Mouse (Mus musculus) liver, embryonic 14.5 days (tissue): ENCODE data around the gene Znrf1. TPM values are rescaled to one million over a fixed set of nuclear protein-coding genes. Genes with fewer than 3 reads are reported as not detected.

Source experiments
- ATAC-seq: fragments of 200-750 bp; cut with Nextera tagmentation; 2 replicates; pipeline ENCODE4 v1.8.0; 2017; ENCODE audit warnings: moderate number of reproducible peaks, mild to moderate bottlenecking, moderate library complexity; ENCODE audit not compliant: insufficient read depth
- DNase-seq, 3 experiments: peaks; one replicate each; pipeline ENCODE4 v3.0.0-alpha.2; 2012 to 2013; ENCODE audit warnings: low read depth in 3 of 3, low spot score in 3 of 3
- H3K27ac ChIP-seq: fragments of 300-500 bp; sonication (generic); 2 replicates; pipeline ENCODE4 v1.5.1; 2014; ENCODE audit warnings: moderate library complexity, mild to moderate bottlenecking, control low read depth, inconsistent platforms
- H3K27me3 ChIP-seq: fragments of 300-500 bp; sonication (generic); 2 replicates; pipeline ENCODE4 v1.6.1; 2014; ENCODE audit warnings: mild to moderate bottlenecking, low read length, moderate library complexity; ENCODE audit not compliant: control insufficient read depth, insufficient read depth
- H3K36me3 ChIP-seq: fragments of 300-500 bp; sonication (generic); replicated peaks from 2 replicates; pipeline ENCODE4 v1.6.1; 2014; ENCODE audit warnings: low read depth; ENCODE audit not compliant: control insufficient read depth, insufficient read depth
- H3K4me1 ChIP-seq, 2 experiments: fragments of 200-500 bp in 1 of 2; fragments of 300-500 bp in 1 of 2; sonication (generic) in 1 of 2; replicated peaks; 2 replicates each; pipeline ENCODE4 v1.6.1; 2012 to 2014; ENCODE audit warnings: antibody characterized with exemption in 1 of 2, inconsistent platforms in 1 of 2, low read length in 1 of 2; ENCODE audit not compliant: control insufficient read depth in 2 of 2, insufficient read depth in 2 of 2
- H3K4me2 ChIP-seq: fragments of 300-500 bp; sonication (generic); 2 replicates; pipeline ENCODE4 v1.6.1; 2014; ENCODE audit warnings: low read depth, mild to moderate bottlenecking, control low read depth, moderate library complexity
- H3K4me3 ChIP-seq, 2 experiments: fragments of 200-500 bp in 1 of 2; fragments of 300-500 bp in 1 of 2; sonication (generic) in 1 of 2; 2 replicates each; pipeline ENCODE4 v1.5.1; 2012 to 2014; ENCODE audit warnings: low read depth in 2 of 2, low read length in 2 of 2, mild to moderate bottlenecking in 2 of 2, control low read depth in 1 of 2, inconsistent platforms in 1 of 2, moderate library complexity in 1 of 2; ENCODE audit not compliant: insufficient read depth in 1 of 2
- H3K9ac ChIP-seq: fragments of 300-500 bp; sonication (generic); replicated peaks from 2 replicates; pipeline ENCODE4 v1.6.1; 2014; ENCODE audit warnings: mild to moderate bottlenecking, control low read depth, moderate library complexity
- H3K9me3 ChIP-seq: fragments of 300-500 bp; sonication (generic); 2 replicates; pipeline ENCODE4 v1.6.1; 2016; ENCODE audit warnings: low read length, mixed read lengths; ENCODE audit not compliant: control insufficient read depth
- CTCF ChIP-seq: IDR thresholded peaks from 2 replicates; pipeline ENCODE4 v1.5.1; 2016; ENCODE audit warnings: antibody characterized with exemption, low read depth, control low read depth
- EP300 ChIP-seq: IDR thresholded peaks from 2 replicates; pipeline ENCODE4 v1.6.1; 2016; ENCODE audit warnings: antibody characterized with exemption, low read depth
- WGBS: fragments of 180-500 bp; shearing (Covaris S2); extraction: QIAGEN DNeasy Blood & Tissue Kit; methylation state at CpG from one replicate; pipeline ENCODE4 v1.1.7; 2014; ENCODE audit not compliant: insufficient replicate concordance; 5-methylcytosine and 5-hydroxymethylcytosine counted together
- polyA plus RNA-seq, 2 experiments: library from polyadenylated mRNA; depleted of rRNA in 1 of 2; stranded (reverse) in 1 of 2; unstranded in 1 of 2; fragments of >200 nt; fragmentation: Nextera tagmentation in 1 of 2; extraction: Ambion mirVana in 1 of 2; gene quantifications; 2 replicates each; pipeline versions ENCODE4 v1.2.1 to v1.2.3; 2012 to 2014

Znrf1 gene
- polyA plus RNA-seq, 2 experiments = 4.4 to 12.6 TPM

DNA sequence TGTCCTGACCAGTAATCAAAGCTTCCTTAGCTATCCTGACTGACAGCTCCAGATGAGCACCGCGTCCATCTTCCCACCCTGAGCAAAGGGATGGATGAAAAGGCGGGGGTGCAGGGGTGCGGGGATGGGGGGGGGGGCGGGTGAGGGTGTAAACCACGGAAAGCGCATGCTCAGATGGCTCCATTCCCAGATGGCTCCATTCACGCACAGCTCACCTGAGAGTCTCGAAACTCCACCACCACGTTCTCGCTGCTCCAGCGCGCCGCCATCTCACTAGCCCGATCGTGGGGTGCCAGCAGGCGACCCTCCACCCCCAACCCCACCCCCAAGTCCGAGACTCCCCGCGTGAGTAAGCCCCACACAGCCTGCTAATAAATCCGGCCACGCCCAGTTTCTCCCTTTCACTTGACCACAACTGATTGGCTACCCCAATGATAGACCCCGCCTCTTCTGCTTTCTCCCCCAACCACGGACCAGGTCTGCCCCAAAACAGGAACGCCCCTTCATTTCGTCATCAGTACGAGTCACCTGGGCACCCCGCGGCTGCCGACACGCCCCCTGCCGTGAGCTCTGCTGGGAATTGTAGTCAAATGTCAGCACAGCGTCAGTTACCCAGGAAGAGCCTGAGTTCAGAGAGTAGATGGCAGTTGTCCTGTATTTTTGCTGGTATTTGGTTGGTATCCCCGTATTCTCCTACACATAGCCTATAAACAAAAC, 14.0 kb upstream of the Znrf1 start, which contains the start of gene Wdr59:
Gene Wdr59, minus strand, starts transcription at position 380 of the 717 bp plus-strand sequence.
- DNase-seq (peak; percentile 97 to 98 (median 98)), ATAC-seq (peak; percentile 100)
- Histone ChIP-seq H3K9me3 (no peaks in the 10 kb centered on the region), H3K4me1 (peaks cover 0 to 14% of the 10 kb centered on the region in 2 experiments; a peak in 3 of 4 replicates), H3K36me3 (no peaks in the 10 kb centered on the region), H3K9ac (peak within 1 kb of the TSS; percentile 60), H3K27me3 (no peaks in the 10 kb centered on the region), H3K4me2 (peak within 1 kb of the TSS; percentile 70), H3K4me3 (peak within 1 kb of the TSS; percentile 61 to 71), H3K27ac (no peak within 1 kb of the TSS)
- TF ChIP-seq CTCF (peak; percentile 50; the same call in 1 of the 2 replicates), EP300 (no peak)
- under 1% methylated on average over 34 of the region's 34 CpGs for WGBS

- H3K4me1 ChIP-seq = peaks cover 0 to 4% of the 10 kb centered on the region in 2 experiments; a peak in 1 of 4 replicates
- H3K27me3 ChIP-seq = no peaks in the 10 kb centered on the region
- DNase-seq (no peak), ATAC-seq (no peak)
- no peak overlapping the region for H3K4me2 ChIP-seq
- H3K27ac ChIP-seq = no peak overlapping the region
- no peaks in the 10 kb centered on the region for H3K9me3 ChIP-seq
- no peaks in the 10 kb centered on the region for H3K36me3 ChIP-seq
- no peak overlapping the region for H3K4me3 ChIP-seq
- TF ChIP-seq CTCF (no peak), EP300 (no peak)
- no peak overlapping the region for H3K9ac ChIP-seq
- 34% methylated on average over 6 of the region's 6 CpGs for WGBS
These were observed 9.4 kb upstream of the Znrf1 start for GRCm38 (mm10) chr8:111526403-111527024.

- no peak for TF ChIP-seq EP300
- H3K27ac ChIP-seq = no peak overlapping the region
- no peak for ATAC-seq
- no peak for DNase-seq
- H3K36me3 ChIP-seq = no peaks in the 10 kb centered on the region
- H3K4me2 ChIP-seq = no peak overlapping the region
- H3K27me3 ChIP-seq = no peaks in the 10 kb centered on the region
- H3K9ac ChIP-seq = no peak overlapping the region
- H3K9me3 ChIP-seq = no peaks in the 10 kb centered on the region
- H3K4me1 ChIP-seq = peaks cover 0 to 4% of the 10 kb centered on the region in 2 experiments; a peak in 1 of 4 replicates
- 39% methylated on average over 8 of the region's 8 CpGs for WGBS
- no peak overlapping the region for H3K4me3 ChIP-seq
These were observed 8.7 kb upstream of the Znrf1 start for GRCm38 (mm10) chr8:111527149-111527548.

- no peak overlapping the region for H3K4me2 ChIP-seq
- DNase-seq (no peak), ATAC-seq (no peak)
- H3K4me3 ChIP-seq = no peak overlapping the region
- H3K9me3 ChIP-seq = no peaks in the 10 kb centered on the region
- no peak overlapping the region for H3K27ac ChIP-seq
- 56% methylated on average over 5 of the region's 5 CpGs for WGBS
- no peaks in the 10 kb centered on the region for H3K36me3 ChIP-seq
- H3K4me1 ChIP-seq = 0 out of 4 replicates have a peak, but pooled peaks cover 0 to 1% of the 10 kb centered on the region in 2 experiments
- no peak overlapping the region for H3K9ac ChIP-seq
- TF ChIP-seq EP300 (no peak), CTCF (no peak)
- no peaks in the 10 kb centered on the region for H3K27me3 ChIP-seq
These were observed 7.8 kb upstream of the Znrf1 start for GRCm38 (mm10) chr8:111528071-111528470.

GRCm38 (mm10) chr8:111531191-111531590, 4.7 kb upstream of the Znrf1 start:
- no peak overlapping the region for H3K27ac ChIP-seq
- no peak overlapping the region for H3K9ac ChIP-seq
- H3K4me1 ChIP-seq = 0 out of 4 replicates have a peak, but pooled peaks cover 0 to 1% of the 10 kb centered on the region in 2 experiments
- no peak for DNase-seq
- ATAC-seq = no peak
- H3K36me3 ChIP-seq = no peaks in the 10 kb centered on the region
- H3K4me3 ChIP-seq = no peak overlapping the region
- no peaks in the 10 kb centered on the region for H3K27me3 ChIP-seq
- no peaks in the 10 kb centered on the region for H3K9me3 ChIP-seq
- no peak overlapping the region for H3K4me2 ChIP-seq
- TF ChIP-seq EP300 (no peak), CTCF (no peak)
- 70% methylated on average over 12 of the region's 12 CpGs for WGBS
